Mouse (Mus musculus) spleen, postnatal 14 days (tissue): Measurements from ENCODE around the gene Upp2.
A peak's percentile ranks its signal among the peaks of the same experiment; 100 is the strongest.

Experiments used
- DNase-seq, 2 experiments: peaks; one replicate each; pipeline ENCODE4 v3.0.0; 2021 to 2022; ENCODE audit warnings: low spot score in 2 of 2

Gene Upp2

DNA sequence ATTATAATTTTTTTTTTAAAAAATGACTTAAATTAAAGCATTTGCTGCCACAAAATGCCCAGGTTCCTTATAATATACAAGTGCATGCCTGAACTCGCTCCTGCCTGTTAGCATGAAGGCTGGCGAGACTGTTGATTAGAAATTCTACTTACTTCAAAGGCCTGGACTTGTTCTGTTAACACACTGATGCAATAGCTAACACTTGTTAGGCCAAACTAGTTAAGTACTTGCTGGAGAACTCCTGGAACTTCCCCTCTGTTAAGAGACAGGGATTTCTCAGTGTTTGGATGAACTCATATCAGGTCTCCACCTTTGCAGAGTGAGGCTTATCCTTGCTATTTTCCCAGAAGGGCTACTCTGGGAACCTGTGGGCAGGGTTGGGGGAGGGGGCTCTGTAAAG is 105.4 kb downstream of the Upp2 start:
- DNase-seq, result no peak

- DNase-seq, result no peak
These were observed 112.9 kb downstream of the Upp2 start for GRCm38 (mm10) chr2:58679968-58680367.

- DNase-seq, result peak in 1 of 2 experiments; percentile 12
These were observed 113.7 kb downstream of the Upp2 start for GRCm38 (mm10) chr2:58680794-58681193.

DNA sequence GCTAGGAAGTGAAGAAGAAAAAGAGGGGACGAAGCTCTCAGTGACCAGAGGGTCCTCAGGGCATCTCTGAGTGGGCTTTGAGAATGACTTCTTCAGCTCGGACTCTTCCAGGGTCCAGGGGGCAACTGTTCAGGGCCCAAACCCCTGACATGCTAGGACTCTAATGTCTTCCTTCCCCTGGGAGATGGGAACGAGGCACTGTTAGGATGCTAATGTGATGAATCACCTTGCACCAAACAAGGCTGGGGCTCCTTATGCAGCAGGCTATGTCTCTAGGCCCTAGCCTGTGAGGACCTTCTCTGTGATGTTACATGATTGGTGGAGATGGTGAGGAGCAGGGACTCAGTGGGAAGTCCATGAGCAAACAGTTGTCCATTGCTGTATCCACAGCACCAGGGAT is 114.3 kb downstream of the Upp2 start:
- no peak for DNase-seq

- DNase-seq, result no peak
These were observed 130.4 kb downstream of the Upp2 start for GRCm38 (mm10) chr2:58697501-58697900.

DNA sequence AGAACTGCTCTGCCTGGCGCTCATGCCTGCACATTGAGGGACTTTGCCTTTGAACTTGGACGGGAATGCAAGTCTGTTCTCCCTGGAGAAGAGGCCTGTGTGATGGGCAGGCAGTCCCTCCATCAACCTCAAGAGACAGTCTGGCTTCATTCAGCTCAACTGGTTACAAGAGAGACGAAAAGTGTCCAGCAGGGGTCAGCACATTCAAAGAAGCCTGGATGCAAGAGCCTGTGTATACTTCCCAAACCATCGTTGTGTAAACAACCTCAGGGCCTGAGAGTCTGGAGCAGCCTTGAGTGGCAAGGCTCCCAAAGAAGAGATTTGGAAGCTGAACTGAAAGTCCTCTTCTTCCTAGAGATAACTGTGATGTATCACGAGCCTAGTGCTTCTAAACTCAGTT is 132.8 kb downstream of the Upp2 start:
- peak in 1 of 2 experiments; percentile 8 for DNase-seq

GRCm38 (mm10) chr2:58700354-58700753 is 133.3 kb downstream of the Upp2 start:
- no peak for DNase-seq

- no peak for DNase-seq
These were observed 134.5 kb downstream of the Upp2 start for GRCm38 (mm10) chr2:58701627-58702026.

- no peak for DNase-seq
These were observed 136.1 kb downstream of the Upp2 start for GRCm38 (mm10) chr2:58703226-58703625.

DNA sequence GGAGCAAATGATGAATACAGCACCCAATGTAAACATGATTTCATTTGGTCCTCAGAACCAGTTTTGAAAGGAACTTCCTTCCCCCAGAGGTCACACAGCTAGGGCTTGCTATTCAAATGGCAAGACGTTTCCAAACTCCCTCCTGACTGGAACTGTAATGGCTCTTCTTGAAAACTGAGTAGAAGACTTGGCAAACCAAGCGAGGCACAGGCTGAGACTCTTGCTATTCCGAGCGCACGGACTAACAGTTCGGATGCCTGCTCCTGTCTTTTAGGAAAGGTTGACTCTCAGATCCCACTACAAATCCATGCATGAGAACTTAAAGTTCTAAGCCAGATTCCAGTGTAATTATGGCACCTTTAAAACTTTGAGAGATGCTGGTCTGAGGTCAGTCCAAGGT is 136.5 kb downstream of the Upp2 start:
- DNase-seq, result no peak

GRCm38 (mm10) chr2:58704576-58704975 is 137.5 kb downstream of the Upp2 start:
- DNase-seq, result no peak

GRCm38 (mm10) chr2:58707676-58708075 is 140.6 kb downstream of the Upp2 start:
- no peak for DNase-seq

DNA sequence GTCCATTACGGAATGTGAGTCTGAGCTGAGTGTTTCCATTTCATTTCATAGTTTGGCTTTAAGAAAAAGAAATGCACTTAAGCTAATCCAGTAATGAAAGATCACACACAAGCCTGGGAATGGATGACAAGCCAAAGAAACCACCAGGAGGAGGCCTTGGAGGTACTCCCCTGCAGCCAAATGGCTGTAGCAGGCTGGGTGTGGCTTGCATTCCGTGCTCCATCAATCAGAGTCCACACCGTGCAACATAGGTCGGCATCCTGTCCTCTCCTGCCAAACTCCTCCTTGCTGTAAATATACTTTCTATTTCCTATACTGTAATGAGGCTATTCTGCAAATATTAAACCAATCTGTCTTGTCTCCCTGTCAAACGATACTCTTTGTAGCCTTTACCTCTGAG is 143.1 kb downstream of the Upp2 start:
- DNase-seq, result no peak

DNA sequence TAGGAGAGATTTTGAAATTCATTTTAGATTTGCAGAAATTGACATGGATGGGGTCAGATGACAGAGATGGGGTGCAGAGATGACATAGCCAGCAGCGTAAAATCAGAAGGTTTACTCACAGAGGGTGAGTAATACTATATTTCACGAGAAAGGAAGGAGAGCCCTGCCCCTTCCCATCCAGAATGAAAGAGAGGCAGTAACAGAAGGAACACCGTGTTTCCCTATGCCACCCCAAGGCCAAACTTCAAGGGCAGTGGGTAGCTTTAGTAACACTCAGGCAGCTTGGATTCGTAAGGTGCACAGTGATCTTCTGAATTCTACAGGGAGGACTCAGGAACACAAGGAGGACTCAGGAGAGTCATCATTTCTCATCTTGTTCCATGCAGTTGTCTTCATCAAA is 144.0 kb downstream of the Upp2 start:
- no peak for DNase-seq

GRCm38 (mm10) chr2:58711491-58711890 is 144.4 kb downstream of the Upp2 start:
- no peak for DNase-seq

GRCm38 (mm10) chr2:58711935-58712334 is 144.8 kb downstream of the Upp2 start:
- no peak for DNase-seq

- no peak for DNase-seq
These were observed 150.8 kb downstream of the Upp2 start for GRCm38 (mm10) chr2:58717898-58718297.

GRCm38 (mm10) chr2:58737192-58737820 is 170.2 kb downstream of the Upp2 start:
- no peak for DNase-seq

DNA sequence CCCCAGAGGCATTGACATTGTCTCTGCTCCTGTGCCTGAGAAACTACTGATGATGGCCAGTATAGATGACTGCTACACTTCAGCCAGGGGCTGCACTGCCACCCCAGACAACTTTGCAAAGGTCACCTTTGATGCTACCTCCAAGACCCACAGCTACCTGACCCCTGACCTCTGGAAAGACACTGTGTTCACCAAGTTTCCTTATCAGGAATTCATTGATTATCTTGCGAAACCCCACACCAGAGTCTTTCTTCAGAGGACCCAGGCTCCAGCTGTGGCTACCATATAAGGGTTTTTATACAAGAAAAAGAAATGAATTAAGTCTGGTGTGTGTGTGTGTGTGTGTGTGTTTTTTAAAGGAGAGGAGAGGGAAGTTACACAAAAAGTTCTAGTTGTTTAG is 174.1 kb downstream of the Upp2 start:
- DNase-seq, result no peak

DNA sequence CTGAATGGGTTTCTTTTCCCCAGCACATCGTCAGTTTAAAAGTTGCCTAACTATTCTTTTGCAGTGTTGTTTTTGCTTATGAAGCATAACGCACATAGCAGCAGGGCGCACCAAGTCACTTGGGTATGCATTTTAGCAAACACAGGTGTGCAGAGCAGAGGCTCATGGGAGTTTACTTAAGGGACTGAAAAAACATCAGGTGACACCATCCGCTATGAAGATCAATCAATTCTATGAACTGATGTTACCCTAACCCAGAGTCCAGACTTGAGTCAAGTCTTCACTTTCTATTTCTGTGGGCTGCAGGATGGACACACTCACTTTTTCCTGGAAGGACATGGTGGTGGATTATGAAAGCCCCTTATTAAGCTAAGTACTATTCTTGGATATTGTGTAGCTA is 174.9 kb downstream of the Upp2 start:
- no peak for DNase-seq

DNA sequence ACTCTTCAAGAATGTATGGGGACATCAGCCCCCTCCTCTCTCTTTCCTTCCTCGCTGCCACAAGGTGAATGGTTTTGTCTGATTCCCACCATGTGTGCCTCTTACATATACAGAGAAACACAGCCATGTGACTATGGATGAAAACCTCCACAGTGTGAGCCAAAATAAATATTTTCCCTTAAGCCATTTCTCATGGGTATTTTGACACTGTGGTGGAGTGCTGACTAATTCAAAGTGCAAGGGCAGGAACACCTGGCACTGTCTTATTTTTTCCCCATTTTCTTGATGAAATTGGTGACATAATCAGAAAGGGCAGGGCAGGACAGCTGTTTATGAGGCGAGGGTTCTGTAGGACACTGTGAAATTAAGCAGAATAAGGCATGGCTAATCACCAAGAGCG is 176.3 kb downstream of the Upp2 start:
- DNase-seq, result no peak

- DNase-seq, result no peak
These were observed 180.6 kb downstream of the Upp2 start for GRCm38 (mm10) chr2:58747483-58748229.

- DNase-seq, result no peak
These were observed 181.2 kb downstream of the Upp2 start for GRCm38 (mm10) chr2:58748296-58748695.

DNA sequence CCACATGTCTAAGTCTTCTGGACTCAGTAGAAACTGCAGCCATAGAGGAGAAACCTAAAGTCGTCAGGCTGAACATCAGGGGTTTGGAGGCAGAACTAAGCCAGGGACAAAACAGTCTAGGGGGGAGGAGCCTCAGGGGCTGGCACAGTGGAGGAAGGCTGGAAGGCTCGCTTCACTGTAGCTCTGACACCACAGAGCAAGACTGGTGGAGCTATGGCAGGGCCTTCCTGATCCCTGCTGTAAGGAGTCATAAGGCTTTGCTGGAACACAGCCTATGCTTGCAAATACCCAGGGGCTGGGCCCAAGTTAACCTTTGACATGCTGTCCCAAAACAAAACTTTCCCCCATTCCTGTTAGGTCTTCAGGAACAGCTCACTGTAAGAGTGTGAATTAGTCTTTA is 185.8 kb downstream of the Upp2 start:
- DNase-seq, result no peak
